Mouse (Mus musculus): ENCODE measurements around the gene 1700024G13Rik. TPM values are rescaled to one million over a fixed set of nuclear protein-coding genes. Genes with fewer than 3 reads are reported as not detected.
A peak's percentile ranks its signal among the peaks of the same experiment; 100 is the strongest.

1700024G13Rik gene
- total and polyA plus RNA-seq, 2 experiments from 2014 or later: 0.68 to 1.8 TPM

- DNase-seq (ENCODE audit: low spot score) (no peak), ATAC-seq (ENCODE audit: low FRiP score) (no peak)
- no peaks in the 10 kb centered on the region for H3K9me3 ChIP-seq (ENCODE audit: low read length)
- H3K36me3 ChIP-seq (ENCODE audit: insufficient read depth, low read length): peaks cover 67% of the 10 kb centered on the region
- H3K27ac ChIP-seq (ENCODE audit: low read depth, low read length): no peak overlapping the region
- H3K4me2 ChIP-seq (ENCODE audit: low read depth, low read length, poor library complexity, severe bottlenecking): no peak overlapping the region
- H3K27me3 ChIP-seq (ENCODE audit: insufficient read depth, low read length): no peaks in the 10 kb centered on the region
- 93% methylated on average over 7 of the region's 7 CpGs for WGBS
- H3K4me1 ChIP-seq (ENCODE audit: insufficient read depth, low read length): no peaks in the 10 kb centered on the region
- H3K4me3 ChIP-seq (ENCODE audit: low read depth, low read length): no peak overlapping the region
- H3K9ac ChIP-seq (replicated peaks; ENCODE audit: low read length, poor library complexity, severe bottlenecking): no peak overlapping the region
- TF ChIP-seq CTCF (IDR thresholded peaks at IDR 0.05): no peak
These were observed 44.0 kb downstream of the 1700024G13Rik start for GRCm38 (mm10) chr14:32344176-32344575.

DNA sequence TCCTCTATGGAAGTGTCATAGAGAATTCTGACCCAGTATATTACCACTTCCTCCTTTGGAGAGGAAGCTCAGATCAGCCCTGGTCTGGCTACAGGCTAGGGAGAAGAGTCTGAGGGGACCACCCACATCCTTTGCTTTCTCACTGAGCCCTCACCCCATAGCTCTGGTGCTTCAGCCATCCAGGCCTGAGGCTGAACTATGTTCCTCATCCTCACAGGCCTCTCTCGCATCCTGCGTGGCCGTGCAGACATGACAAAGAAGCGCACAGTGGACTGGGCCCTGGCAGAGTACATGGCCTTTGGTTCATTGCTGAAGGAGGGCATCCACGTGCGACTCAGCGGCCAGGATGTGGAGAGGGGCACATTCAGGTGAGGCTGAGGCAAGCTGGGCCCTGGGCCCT is 46.4 kb downstream of the 1700024G13Rik start:
- Histone ChIP-seq H3K36me3 (ENCODE audit: insufficient read depth, low read length) (peaks cover 75% of the 10 kb centered on the region), H3K9ac (replicated peaks; ENCODE audit: low read length, poor library complexity, severe bottlenecking) (no peak overlapping the region), H3K4me2 (ENCODE audit: low read depth, low read length, poor library complexity, severe bottlenecking) (no peak overlapping the region), H3K27me3 (ENCODE audit: insufficient read depth, low read length) (no peaks in the 10 kb centered on the region), H3K4me3 (ENCODE audit: low read depth, low read length) (no peak overlapping the region), H3K4me1 (ENCODE audit: insufficient read depth, low read length) (no peaks in the 10 kb centered on the region), H3K9me3 (ENCODE audit: low read length) (no peaks in the 10 kb centered on the region), H3K27ac (ENCODE audit: low read depth, low read length) (no peak overlapping the region)
- TF ChIP-seq CTCF (IDR thresholded peaks at IDR 0.05): no peak
- DNase-seq (ENCODE audit: low spot score): no peak
- no peak for ATAC-seq (ENCODE audit: low FRiP score)
- 96% methylated on average over 7 of the region's 7 CpGs for WGBS

DNA sequence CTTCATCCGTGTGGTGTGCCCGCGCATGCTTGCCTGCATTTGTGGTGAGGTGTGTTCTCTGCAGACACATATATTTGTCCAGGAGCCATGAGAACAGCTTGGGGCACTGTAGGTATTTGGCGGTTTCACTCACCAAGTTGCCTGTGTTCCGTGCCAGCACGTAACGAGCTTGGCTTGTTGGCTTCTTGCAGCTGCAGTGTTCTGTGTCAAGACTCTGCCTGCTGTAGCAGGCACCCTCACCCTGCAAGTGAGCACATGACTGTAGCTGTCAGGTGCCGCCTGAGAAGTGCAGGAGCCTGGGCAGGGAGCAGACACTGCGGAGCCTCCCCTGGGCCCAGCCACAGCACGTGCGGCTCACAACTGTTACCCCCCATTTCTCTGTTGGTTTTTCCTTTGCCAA is 51.6 kb downstream of the 1700024G13Rik start:
- no peak for TF ChIP-seq CTCF (IDR thresholded peaks at IDR 0.05)
- H3K9me3 ChIP-seq (ENCODE audit: low read length): no peaks in the 10 kb centered on the region
- DNase-seq (ENCODE audit: low spot score): peak; percentile 71
- no peak for ATAC-seq (ENCODE audit: low FRiP score)
- H3K4me3 ChIP-seq (ENCODE audit: low read depth, low read length): no peak overlapping the region
- no peaks in the 10 kb centered on the region for H3K4me1 ChIP-seq (ENCODE audit: insufficient read depth, low read length)
- peaks cover 58% of the 10 kb centered on the region for H3K36me3 ChIP-seq (ENCODE audit: insufficient read depth, low read length)
- H3K4me2 ChIP-seq (ENCODE audit: low read depth, low read length, poor library complexity, severe bottlenecking): no peak overlapping the region
- H3K27ac ChIP-seq (ENCODE audit: low read depth, low read length): no peak overlapping the region
- WGBS: 84% methylated on average over 11 of the region's 11 CpGs
- no peaks in the 10 kb centered on the region for H3K27me3 ChIP-seq (ENCODE audit: insufficient read depth, low read length)
- no peak overlapping the region for H3K9ac ChIP-seq (replicated peaks; ENCODE audit: low read length, poor library complexity, severe bottlenecking)

DNA sequence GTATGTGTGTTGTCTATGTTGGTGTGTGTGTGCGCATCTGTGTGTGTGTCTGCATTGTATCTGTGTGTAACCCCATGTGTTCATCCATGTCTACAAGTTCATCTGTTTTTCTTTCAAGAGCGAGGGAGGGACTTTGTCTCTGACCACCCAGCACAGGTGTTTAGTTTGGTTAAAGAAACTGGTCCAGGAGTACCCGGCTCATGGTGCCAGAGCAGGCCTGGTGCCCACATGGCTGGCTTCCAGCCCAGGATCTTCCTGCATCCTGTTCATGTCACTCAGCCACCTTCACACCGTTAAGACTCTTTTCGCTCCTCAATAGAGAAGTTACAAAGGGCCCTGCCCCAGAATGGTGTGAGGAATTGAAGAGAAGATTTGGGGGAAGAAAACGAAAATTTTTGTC is 52.2 kb downstream of the 1700024G13Rik start:
- H3K9ac ChIP-seq (replicated peaks; ENCODE audit: low read length, poor library complexity, severe bottlenecking): no peak overlapping the region
- no peak for ATAC-seq (ENCODE audit: low FRiP score)
- H3K36me3 ChIP-seq (ENCODE audit: insufficient read depth, low read length): peaks cover 52% of the 10 kb centered on the region
- H3K4me1 ChIP-seq (ENCODE audit: insufficient read depth, low read length): no peaks in the 10 kb centered on the region
- peak; percentile 33 for DNase-seq (ENCODE audit: low spot score)
- WGBS: 78% methylated on average over 6 of the region's 6 CpGs
- no peak overlapping the region for H3K27ac ChIP-seq (ENCODE audit: low read depth, low read length)
- no peak overlapping the region for H3K4me2 ChIP-seq (ENCODE audit: low read depth, low read length, poor library complexity, severe bottlenecking)
- no peak for TF ChIP-seq CTCF (IDR thresholded peaks at IDR 0.05)
- no peaks in the 10 kb centered on the region for H3K9me3 ChIP-seq (ENCODE audit: low read length)
- H3K27me3 ChIP-seq (ENCODE audit: insufficient read depth, low read length): no peaks in the 10 kb centered on the region
- no peak overlapping the region for H3K4me3 ChIP-seq (ENCODE audit: low read depth, low read length)

DNA sequence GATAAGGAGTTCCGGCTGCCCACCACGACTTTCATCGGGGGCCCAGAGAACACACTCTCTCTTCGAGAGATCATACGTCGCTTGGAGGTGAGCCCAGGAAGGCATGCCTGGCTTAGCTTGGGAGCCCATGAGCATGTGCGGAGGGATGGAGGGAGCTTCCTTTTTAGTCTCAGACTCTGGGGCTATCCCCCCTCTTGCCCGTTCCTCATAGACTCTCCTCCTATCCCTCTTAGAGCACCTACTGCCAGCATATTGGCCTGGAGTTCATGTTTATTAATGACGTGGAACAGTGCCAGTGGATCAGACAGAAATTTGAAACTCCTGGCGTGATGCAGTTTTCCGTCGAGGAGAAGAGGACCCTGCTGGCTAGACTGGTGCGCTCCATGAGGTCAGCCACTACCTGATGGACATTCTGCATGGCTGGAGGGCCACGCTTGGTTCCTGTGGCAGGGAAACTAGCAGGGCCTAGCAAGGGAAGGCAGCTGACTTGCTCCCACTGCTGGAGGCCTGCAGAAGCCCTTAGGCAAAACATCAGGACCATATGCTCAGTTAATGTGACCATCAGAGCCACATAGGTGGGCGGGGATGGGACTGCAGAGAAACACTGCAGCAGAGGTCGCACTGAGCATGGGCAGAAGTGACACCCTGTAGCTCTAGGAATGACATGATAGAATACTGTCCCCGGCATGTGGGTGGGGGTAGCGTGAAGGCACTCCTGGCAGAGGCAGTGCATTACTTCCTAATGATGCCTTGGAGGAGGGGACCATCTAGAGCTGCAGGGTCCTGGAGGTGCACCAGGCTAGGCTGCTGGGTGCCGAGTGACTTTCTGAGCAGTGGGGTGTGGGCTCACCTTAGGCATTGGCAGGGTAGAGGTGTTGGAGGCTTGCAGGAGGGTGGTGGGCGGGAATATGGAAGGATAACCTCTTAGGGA is 55.4 kb downstream of the 1700024G13Rik start:
- H3K4me1 ChIP-seq (ENCODE audit: insufficient read depth, low read length): no peaks in the 10 kb centered on the region
- WGBS: 71% methylated on average over 20 of the region's 20 CpGs
- DNase-seq (ENCODE audit: low spot score): peak; percentile 46

DNA sequence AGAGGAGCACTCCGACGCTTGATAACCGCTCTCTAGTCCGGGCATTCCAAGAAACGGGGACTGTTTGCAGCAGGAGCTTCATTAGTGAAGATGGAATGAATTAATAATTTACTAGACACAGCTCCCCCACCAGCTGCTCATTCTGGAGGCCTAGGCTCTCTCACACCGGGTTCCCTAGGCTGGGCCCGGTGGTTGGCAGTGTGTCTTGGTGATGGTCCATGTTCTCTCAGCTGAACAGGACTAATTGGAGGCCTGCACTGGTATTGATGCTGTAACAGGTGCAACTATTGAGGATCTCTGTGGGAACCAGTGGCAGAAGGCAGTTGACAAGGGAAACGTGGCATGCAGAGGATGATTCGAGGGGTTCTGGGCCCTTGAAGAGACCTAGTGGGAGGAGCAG is 60.8 kb downstream of the 1700024G13Rik start:
- DNase-seq (ENCODE audit: low spot score) (no peak), ATAC-seq (ENCODE audit: low FRiP score) (no peak)
- no peaks in the 10 kb centered on the region; the same call in 1 of the 2 replicates for H3K36me3 ChIP-seq (ENCODE audit: insufficient read depth, low read length)
- H3K27me3 ChIP-seq (ENCODE audit: insufficient read depth, low read length): no peaks in the 10 kb centered on the region
- 66% methylated on average over 9 of the region's 9 CpGs for WGBS
- no peaks in the 10 kb centered on the region for H3K9me3 ChIP-seq (ENCODE audit: low read length)
- H3K4me1 ChIP-seq (ENCODE audit: insufficient read depth, low read length): peaks cover 5% of the 10 kb centered on the region; the same call in 1 of the 2 replicates
- H3K27ac ChIP-seq (ENCODE audit: low read depth, low read length): no peak overlapping the region
- no peak overlapping the region for H3K9ac ChIP-seq (replicated peaks; ENCODE audit: low read length, poor library complexity, severe bottlenecking)
- TF ChIP-seq CTCF (IDR thresholded peaks at IDR 0.05): no peak
- no peak overlapping the region for H3K4me3 ChIP-seq (ENCODE audit: low read depth, low read length)
- no peak overlapping the region for H3K4me2 ChIP-seq (ENCODE audit: low read depth, low read length, poor library complexity, severe bottlenecking)

More for the DNA sequence above, 55.4 kb downstream of the 1700024G13Rik start:
- Histone ChIP-seq H3K36me3 (ENCODE audit: insufficient read depth, low read length) (peaks cover 26% of the 10 kb centered on the region), H3K27me3 (ENCODE audit: insufficient read depth, low read length) (no peaks in the 10 kb centered on the region), H3K9me3 (ENCODE audit: low read length) (no peaks in the 10 kb centered on the region), H3K27ac (ENCODE audit: low read depth, low read length) (no peak overlapping the region), H3K4me2 (ENCODE audit: low read depth, low read length, poor library complexity, severe bottlenecking) (no peak overlapping the region), H3K9ac (replicated peaks; ENCODE audit: low read length, poor library complexity, severe bottlenecking) (no peak overlapping the region), H3K4me3 (ENCODE audit: low read depth, low read length) (no peak overlapping the region)
- peak; percentile 34 for ATAC-seq (ENCODE audit: low FRiP score)
- TF ChIP-seq CTCF (IDR thresholded peaks at IDR 0.05): 0 out of 2 replicates have a peak, but pooled peaks have one; percentile 13

Other genes with a start within 250 kb of the 1700024G13Rik start
- not detected in 2 replicates for gene Msmb, start 246.4 kb downstream of the 1700024G13Rik start, total RNA-seq (2014; rRNA removed)
- not detected in 2 replicates for gene Msmb, start 246.4 kb downstream of the 1700024G13Rik start, polyA plus RNA-seq (2015; fragmentation: Nextera tagmentation; extraction: Ambion mirVana)
- gene Ncoa4, start 228.5 kb downstream of the 1700024G13Rik start, total RNA-seq (2014; rRNA removed): 117 and 151 TPM in 2 replicates
- gene Ncoa4, start 228.5 kb downstream of the 1700024G13Rik start, polyA plus RNA-seq (2015; fragmentation: Nextera tagmentation; extraction: Ambion mirVana): 80.1 and 83.4 TPM in 2 replicates
- gene Timm23, start 186.5 kb downstream of the 1700024G13Rik start, total RNA-seq (2014; rRNA removed): 107 and 113 TPM in 2 replicates
- 242 and 251 TPM in 2 replicates for gene Timm23, start 186.5 kb downstream of the 1700024G13Rik start, polyA plus RNA-seq (2015; fragmentation: Nextera tagmentation; extraction: Ambion mirVana)
- gene Parg, start 186.4 kb downstream of the 1700024G13Rik start, total RNA-seq (2014; rRNA removed): 40.7 and 45.9 TPM in 2 replicates
- gene Parg, start 186.4 kb downstream of the 1700024G13Rik start, polyA plus RNA-seq (2015; fragmentation: Nextera tagmentation; extraction: Ambion mirVana): 24.7 and 25.7 TPM in 2 replicates
- gene Ogdhl, start 66.4 kb downstream of the 1700024G13Rik start, total RNA-seq (2014; rRNA removed): 36.4 and 38.6 TPM in 2 replicates
- gene Ogdhl, start 66.4 kb downstream of the 1700024G13Rik start, polyA plus RNA-seq (2015; fragmentation: Nextera tagmentation; extraction: Ambion mirVana): 25.5 and 25.8 TPM in 2 replicates
- 4.1 and 7.5 TPM in 2 replicates for gene Slc18a3, start 76.5 kb upstream of the 1700024G13Rik start, total RNA-seq (2014; rRNA removed)
- 3.9 and 5.5 TPM in 2 replicates for gene Slc18a3, start 76.5 kb upstream of the 1700024G13Rik start, polyA plus RNA-seq (2015; fragmentation: Nextera tagmentation; extraction: Ambion mirVana)
- 0.42 and 0.93 TPM in 2 replicates for gene Chat, start 77.6 kb upstream of the 1700024G13Rik start, total RNA-seq (2014; rRNA removed)
- gene Chat, start 77.6 kb upstream of the 1700024G13Rik start, polyA plus RNA-seq (2015; fragmentation: Nextera tagmentation; extraction: Ambion mirVana): 0.22 and 0.36 TPM in 2 replicates
- gene Ercc6, start 125.1 kb upstream of the 1700024G13Rik start, total RNA-seq (2014; rRNA removed): 9.9 and 17.6 TPM in 2 replicates
- gene Ercc6, start 125.1 kb upstream of the 1700024G13Rik start, polyA plus RNA-seq (2015; fragmentation: Nextera tagmentation; extraction: Ambion mirVana): 16.8 and 18.5 TPM in 2 replicates
- gene Prrxl1, start 211.0 kb upstream of the 1700024G13Rik start, total RNA-seq (2014; rRNA removed): 1.8 and 3.8 TPM in 2 replicates
- gene Prrxl1, start 211.0 kb upstream of the 1700024G13Rik start, polyA plus RNA-seq (2015; fragmentation: Nextera tagmentation; extraction: Ambion mirVana): 0.60 and 0.79 TPM in 2 replicates